Mouse (Mus musculus): ENCODE results near the gene Psmb7. TPM values are rescaled to one million over a fixed set of nuclear protein-coding genes. Genes with fewer than 3 reads are reported as not detected.

Psmb7 gene
- polyA plus RNA-seq, 1 experiment: 101 TPM

DNA sequence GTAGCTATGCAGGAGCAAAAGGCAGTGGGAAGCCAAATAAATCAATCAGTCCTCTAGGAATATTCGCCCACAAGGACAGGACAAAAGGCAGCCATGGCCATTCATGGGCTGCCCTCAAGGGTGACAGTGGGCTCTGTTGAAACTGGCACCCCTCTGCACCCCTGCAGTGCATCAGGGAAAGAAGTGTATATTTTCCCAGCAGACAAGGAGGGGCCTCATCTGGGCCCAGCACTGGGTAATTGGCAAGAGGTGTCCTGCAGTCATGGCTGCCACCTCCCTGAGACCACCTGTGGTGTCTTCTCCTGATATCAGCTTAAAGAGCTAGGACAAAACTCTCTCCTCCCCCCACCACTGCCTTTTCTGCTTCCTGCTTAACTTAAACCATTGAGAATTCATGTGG, 64.4 kb downstream of the Psmb7 start:
- Histone ChIP-seq H3K4me1 (ENCODE audit: control insufficient read depth, insufficient read depth, low read length) (no peaks in the 10 kb centered on the region), H3K4me3 (ENCODE audit: insufficient read depth, low read length) (no peak overlapping the region), H3K27ac (ENCODE audit: insufficient read depth, low read depth, low read length) (no peak overlapping the region)
- TF ChIP-seq CTCF (IDR thresholded peaks at IDR 0.05; ENCODE audit: low read depth, low read length) (no peak), POLR2A (IDR thresholded peaks at IDR 0.05; ENCODE audit: borderline replicate concordance, low read depth, low read length) (no peak)

DNA sequence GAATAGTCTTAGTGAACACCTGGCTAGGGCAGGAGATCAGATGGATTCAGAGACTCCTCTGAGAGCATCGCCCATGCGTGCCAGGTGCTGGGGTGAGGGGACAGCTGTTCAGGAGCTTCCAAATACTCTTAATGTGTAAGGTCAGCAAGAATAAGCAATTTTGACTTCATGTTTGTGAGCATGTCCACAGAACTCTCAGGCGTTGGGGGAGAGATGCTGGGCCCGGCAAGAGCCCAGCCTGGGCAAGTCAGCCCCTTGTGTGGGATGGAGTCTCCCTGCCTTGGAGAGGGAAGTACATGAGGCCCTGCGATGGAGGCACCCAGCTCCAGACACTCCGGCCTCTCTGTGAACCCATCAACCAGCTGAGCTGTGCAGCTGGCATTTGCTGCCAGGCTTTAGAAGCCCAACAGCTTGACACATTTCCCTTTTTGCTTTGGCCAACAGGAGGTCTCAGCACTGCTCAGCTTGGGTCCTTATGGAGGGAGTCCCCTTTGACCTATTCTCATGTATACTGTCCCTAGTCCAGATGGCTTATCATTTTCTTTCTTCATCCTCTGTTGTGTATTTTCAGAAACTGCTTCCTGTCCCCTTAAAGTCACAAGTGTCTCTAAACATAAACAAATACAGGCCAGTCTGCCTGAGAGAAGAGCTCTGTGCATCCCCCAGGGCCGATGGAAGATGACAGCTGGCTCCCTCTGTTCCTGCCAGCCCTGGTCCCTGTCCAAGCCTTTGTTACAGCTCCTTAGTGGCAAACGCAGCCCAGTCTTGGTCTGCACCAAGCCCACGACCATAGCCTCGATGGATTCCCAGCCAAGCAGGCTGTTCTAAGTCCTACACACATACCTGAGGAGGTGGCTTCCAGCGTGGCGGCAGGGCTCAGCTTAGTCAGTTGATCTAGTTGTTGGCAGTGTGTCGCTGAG, 65.0 kb downstream of the Psmb7 start:
- no peak overlapping the region for H3K4me3 ChIP-seq (ENCODE audit: insufficient read depth, low read length)
- TF ChIP-seq POLR2A (IDR thresholded peaks at IDR 0.05; ENCODE audit: borderline replicate concordance, low read depth, low read length) (no peak), CTCF (IDR thresholded peaks at IDR 0.05; ENCODE audit: low read depth, low read length) (no peak)
- no peak overlapping the region for H3K27ac ChIP-seq (ENCODE audit: insufficient read depth, low read depth, low read length)
- H3K4me1 ChIP-seq (ENCODE audit: control insufficient read depth, insufficient read depth, low read length): no peaks in the 10 kb centered on the region

DNA sequence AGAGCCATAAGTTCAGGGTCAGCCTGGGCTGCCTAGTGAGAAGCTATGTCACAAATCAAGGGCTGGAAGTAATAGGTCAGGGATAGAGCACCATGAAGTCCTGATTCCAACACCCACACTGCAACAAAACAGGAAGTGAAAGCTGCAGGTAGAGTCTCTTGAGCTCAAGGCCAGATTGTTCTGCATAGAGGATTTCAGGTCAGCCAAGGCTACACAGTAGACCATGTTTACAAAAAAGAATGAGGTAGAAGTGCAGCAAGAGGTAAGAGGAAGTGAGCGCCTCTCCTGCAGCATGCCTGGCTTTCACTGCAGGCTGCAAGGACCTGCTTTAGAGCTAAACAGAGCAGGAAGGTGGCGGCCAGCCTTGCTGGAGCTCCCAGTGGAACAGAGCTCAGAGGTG, 69.2 kb downstream of the Psmb7 start:
- Histone ChIP-seq H3K4me1 (ENCODE audit: control insufficient read depth, insufficient read depth, low read length) (no peaks in the 10 kb centered on the region), H3K4me3 (ENCODE audit: insufficient read depth, low read length) (no peak overlapping the region), H3K27ac (ENCODE audit: insufficient read depth, low read depth, low read length) (no peak overlapping the region)
- TF ChIP-seq POLR2A (IDR thresholded peaks at IDR 0.05; ENCODE audit: borderline replicate concordance, low read depth, low read length) (no peak), CTCF (IDR thresholded peaks at IDR 0.05; ENCODE audit: low read depth, low read length) (no peak)

DNA sequence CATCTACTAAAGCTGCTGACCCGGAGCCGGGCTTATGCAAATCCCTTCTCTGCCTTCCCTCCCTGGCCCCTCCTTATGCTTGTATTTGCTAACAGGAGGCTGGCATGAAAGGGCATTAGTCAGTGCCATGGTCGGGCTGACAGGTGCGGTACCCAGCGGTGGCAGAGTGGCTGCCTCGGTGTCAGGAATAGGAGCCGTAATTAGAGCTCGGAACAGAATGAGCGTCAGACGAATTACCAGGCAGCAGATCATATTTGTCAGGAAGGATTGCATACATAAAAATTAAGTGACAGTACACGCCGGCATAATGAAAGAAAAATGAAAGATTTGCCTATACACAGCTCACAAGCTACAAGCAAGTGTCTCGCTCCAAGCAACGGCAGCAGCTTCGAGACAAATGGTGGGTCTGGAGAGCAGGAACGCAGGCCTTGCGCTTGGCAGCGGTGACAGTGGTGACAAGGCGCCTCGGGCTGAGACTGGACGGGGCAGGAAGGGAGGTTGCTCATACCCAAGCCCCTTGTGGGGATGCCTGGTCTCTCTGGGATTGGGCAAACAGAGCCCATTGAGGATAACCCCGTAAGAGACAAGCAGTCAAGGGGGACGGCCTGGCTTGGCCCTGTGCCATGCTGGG, 71.8 kb downstream of the Psmb7 start:
- no peak for TF ChIP-seq POLR2A (IDR thresholded peaks at IDR 0.05; ENCODE audit: borderline replicate concordance, low read depth, low read length)
- no peak for TF ChIP-seq CTCF (IDR thresholded peaks at IDR 0.05; ENCODE audit: low read depth, low read length)
- Histone ChIP-seq H3K4me1 (ENCODE audit: control insufficient read depth, insufficient read depth, low read length) (no peaks in the 10 kb centered on the region), H3K27ac (ENCODE audit: insufficient read depth, low read depth, low read length) (no peak overlapping the region), H3K4me3 (ENCODE audit: insufficient read depth, low read length) (no peak overlapping the region)

DNA sequence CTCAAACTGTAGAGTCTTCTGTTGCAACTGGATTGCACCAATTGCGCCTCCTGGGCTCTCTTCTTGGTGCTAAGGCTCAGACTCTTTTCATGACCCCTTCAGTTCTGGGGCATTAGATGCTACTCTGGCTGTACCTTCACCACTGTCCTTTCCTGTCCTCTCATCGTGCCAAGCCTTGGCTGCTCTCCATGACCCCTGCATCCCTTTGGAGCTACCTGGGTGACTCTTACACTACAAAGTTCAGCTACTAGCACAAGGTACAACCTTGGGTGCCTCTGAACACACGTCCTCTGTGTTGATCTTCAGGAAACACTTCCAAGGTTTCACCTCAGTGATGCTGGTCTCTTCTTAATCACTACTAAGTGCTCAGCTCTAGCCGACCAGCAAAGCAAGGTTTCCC, 81.3 kb downstream of the Psmb7 start:
- H3K27ac ChIP-seq (ENCODE audit: insufficient read depth, low read depth, low read length): no peak overlapping the region
- no peaks in the 10 kb centered on the region; the same call in 1 of the 2 replicates for H3K4me1 ChIP-seq (ENCODE audit: control insufficient read depth, insufficient read depth, low read length)
- TF ChIP-seq POLR2A (IDR thresholded peaks at IDR 0.05; ENCODE audit: borderline replicate concordance, low read depth, low read length): no peak
- no peak overlapping the region for H3K4me3 ChIP-seq (ENCODE audit: insufficient read depth, low read length)

DNA sequence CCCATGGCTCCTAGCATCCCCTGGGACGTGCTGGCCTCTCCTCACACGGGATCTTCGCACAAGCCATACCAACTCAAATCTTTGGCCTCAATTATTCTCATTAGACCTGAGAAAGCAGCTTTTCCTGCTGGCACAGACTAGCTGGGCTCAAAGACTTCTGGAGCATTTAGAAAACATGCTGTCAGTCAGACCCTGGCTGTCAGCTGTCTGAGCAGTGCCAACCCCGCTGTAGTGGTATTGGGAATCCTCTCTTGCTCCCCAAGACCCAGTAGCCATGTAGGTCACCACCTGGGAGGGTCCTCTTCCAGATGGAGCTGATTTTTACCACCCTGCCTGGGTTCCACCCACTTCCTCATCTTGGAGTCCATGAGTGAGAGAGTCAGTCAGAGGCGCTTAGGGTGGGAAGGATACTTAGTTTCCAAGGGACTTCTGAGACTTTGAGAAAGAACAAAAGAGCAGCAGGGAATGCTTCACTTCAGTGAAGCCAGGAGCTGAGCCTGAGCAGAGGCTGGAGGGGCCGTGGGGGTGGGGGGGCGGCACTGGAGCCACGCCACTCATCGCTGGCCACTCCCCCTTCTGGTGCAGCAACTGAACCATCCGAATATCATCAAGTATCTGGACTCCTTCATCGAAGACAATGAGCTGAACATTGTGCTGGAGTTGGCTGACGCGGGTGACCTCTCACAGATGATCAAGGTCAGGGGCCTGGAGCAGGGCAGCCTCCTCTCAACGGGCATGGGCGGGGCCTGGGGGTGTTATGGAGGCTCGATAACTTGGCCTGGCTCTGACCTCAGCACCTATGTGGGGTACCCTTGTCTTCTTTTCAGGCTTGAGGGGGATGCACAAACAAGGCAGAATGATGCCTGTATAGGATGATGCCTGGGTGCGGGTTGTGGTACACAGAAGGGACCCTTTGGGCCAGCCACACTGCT, 83.3 kb downstream of the Psmb7 start:
- Histone ChIP-seq H3K4me3 (ENCODE audit: insufficient read depth, low read length) (no peak overlapping the region), H3K4me1 (ENCODE audit: control insufficient read depth, insufficient read depth, low read length) (peaks cover 3% of the 10 kb centered on the region), H3K27ac (ENCODE audit: insufficient read depth, low read depth, low read length) (no peak overlapping the region)
- TF ChIP-seq CTCF (IDR thresholded peaks at IDR 0.05; ENCODE audit: low read depth, low read length) (no peak), POLR2A (IDR thresholded peaks at IDR 0.05; ENCODE audit: borderline replicate concordance, low read depth, low read length) (no peak)

DNA sequence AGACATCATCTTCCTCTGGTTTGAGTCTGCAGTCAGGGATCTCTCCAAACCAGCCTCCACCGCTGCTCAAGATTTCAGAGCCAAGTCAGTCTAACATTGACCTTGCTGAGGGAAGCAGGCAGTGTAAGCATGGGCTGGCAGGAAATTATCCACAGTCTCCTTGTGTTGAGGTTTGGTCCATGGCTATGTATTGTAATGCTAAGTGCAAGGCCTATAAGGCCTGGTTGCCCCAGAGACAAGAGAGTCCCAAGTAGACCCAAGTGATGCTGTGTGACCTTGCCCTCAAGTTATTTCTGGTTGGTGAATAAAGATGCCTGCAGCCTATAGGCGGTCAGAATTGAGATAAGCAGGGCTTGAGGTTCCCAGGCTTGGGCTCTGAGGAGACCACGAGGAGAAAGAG, 87.2 kb downstream of the Psmb7 start:
- H3K27ac ChIP-seq (ENCODE audit: insufficient read depth, low read depth, low read length): no peak overlapping the region
- no peak overlapping the region for H3K4me3 ChIP-seq (ENCODE audit: insufficient read depth, low read length)
- TF ChIP-seq POLR2A (IDR thresholded peaks at IDR 0.05; ENCODE audit: borderline replicate concordance, low read depth, low read length) (no peak), CTCF (IDR thresholded peaks at IDR 0.05; ENCODE audit: low read depth, low read length) (no peak)
- peaks cover 22% of the 10 kb centered on the region for H3K4me1 ChIP-seq (ENCODE audit: control insufficient read depth, insufficient read depth, low read length)

DNA sequence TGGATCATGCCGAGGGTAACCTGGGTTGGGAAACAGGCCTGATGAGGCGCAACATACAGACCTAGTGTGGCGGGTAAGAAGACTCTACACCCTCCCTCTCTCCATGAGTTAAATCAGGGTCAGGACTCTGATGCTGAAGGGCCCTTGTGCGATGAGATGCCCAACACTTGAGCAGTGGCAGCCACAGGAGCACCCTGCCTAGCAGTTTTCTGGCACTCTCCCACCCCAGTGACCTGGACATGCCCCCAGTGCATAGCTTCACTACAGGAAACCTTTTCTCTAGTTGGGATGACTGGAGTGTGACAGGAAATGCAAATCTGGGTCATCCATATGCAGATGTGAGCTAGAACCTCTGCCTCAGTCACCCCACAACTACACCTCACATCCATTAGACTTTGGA, 88.2 kb downstream of the Psmb7 start:
- TF ChIP-seq CTCF (IDR thresholded peaks at IDR 0.05; ENCODE audit: low read depth, low read length): no peak
- no peak for TF ChIP-seq POLR2A (IDR thresholded peaks at IDR 0.05; ENCODE audit: borderline replicate concordance, low read depth, low read length)
- peak overlapping the region; percentile 17; the same call in 1 of the 2 replicates for H3K27ac ChIP-seq (ENCODE audit: insufficient read depth, low read depth, low read length)
- no peak overlapping the region for H3K4me3 ChIP-seq (ENCODE audit: insufficient read depth, low read length)
- peaks cover 22% of the 10 kb centered on the region for H3K4me1 ChIP-seq (ENCODE audit: control insufficient read depth, insufficient read depth, low read length)

DNA sequence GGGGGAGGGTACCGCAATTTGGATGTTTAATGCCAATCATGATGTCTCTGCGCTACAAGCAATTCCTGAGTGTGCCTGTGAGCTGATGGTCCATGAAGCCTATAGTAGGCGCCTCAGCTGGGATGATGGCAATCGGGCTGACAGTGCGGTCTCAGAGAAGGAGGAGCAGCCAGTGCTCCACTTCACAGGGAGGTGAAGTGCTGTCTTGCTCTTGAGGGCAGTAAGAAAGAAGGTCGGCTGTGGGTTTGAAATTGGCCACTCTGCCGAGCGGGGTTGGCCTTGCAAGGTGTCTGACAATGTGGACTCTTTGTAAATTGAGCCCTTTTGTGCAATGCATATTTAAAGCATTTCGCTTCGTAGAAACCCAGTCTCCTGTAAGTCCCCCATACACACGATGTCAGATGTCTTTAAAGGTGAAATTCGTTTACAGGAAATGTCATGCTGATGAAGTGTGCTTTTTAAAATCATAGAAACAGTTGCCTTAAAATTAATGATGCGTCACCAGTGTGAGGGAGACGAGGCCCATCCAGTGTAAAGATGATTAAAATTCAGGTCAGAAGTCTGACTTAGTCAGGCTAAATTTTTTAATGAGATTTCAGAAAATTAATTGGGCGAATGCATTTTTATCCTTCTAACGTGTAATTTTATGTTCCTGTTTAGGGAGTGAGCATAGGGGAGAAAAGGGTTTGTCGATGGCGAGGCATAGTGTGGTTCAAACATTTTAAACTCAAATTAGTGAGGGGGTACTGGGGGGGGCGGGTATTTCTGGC, 89.5 kb downstream of the Psmb7 start:
- Histone ChIP-seq H3K4me3 (ENCODE audit: insufficient read depth, low read length) (no peak overlapping the region), H3K4me1 (ENCODE audit: control insufficient read depth, insufficient read depth, low read length) (peaks cover 28% of the 10 kb centered on the region), H3K27ac (ENCODE audit: insufficient read depth, low read depth, low read length) (0 out of 2 replicates have a peak overlapping the region, but pooled peaks have one; percentile 15)
- TF ChIP-seq POLR2A (IDR thresholded peaks at IDR 0.05; ENCODE audit: borderline replicate concordance, low read depth, low read length) (no peak), CTCF (IDR thresholded peaks at IDR 0.05; ENCODE audit: low read depth, low read length) (no peak)
